In genomic region chr4:141301116-141301553, GRCm38 (mm10) we compare ENCODE assay signal across 8 mouse cellular contexts. TPM values are rescaled to one million over a fixed set of nuclear protein-coding genes. Genes with fewer than 3 reads are reported as not detected.
A peak's percentile ranks its signal among the peaks of the same experiment; 100 is the strongest.
DNase-seq lines count a peak whose midpoint lies in the region; ATAC-seq and TF ChIP-seq lines count a peak whose summit lies in the region.

Gene Epha2, plus strand, starts transcription at chr4:141301240.

- under 1% methylated on average over 35 of the region's 35 CpGs for WGBS in hindbrain, embryonic 10.5 days
- WGBS in lung, embryonic 14.5 days = under 1% methylated on average over 35 of the region's 35 CpGs

- H3K36me3 ChIP-seq in ES-E14 (ENCODE audit: control insufficient read depth, insufficient read depth, low read length, poor library complexity, severe bottlenecking) = peaks cover 6% of the 10 kb centered on the region; the same call in 1 of the 2 replicates
- no peaks in the 10 kb centered on the region for H3K36me3 ChIP-seq in hindbrain, embryonic 10.5 days
- H3K36me3 ChIP-seq in lung, embryonic 14.5 days (ENCODE audit: insufficient read depth) = no peaks in the 10 kb centered on the region

- no peak for TF ChIP-seq CTCF in lung, embryonic 14.5 days (IDR thresholded peaks at IDR 0.05; ENCODE audit: low read depth)

- peak; percentile 95 for DNase-seq in ES-E14 (ENCODE audit: low read depth, low spot score)
- DNase-seq in cerebellum, adult 18-20 months = peak; percentile 68 to 72
- DNase-seq in forelimb bud, embryonic 11.5 days (ENCODE audit: low read depth, low spot score) = peak; percentile 85
- DNase-seq in hindbrain, embryonic 10.5 days (ENCODE audit: low spot score) = peak; percentile 87
- DNase-seq in layer of hippocampus, adult 9-10 months (ENCODE audit: low spot score) = peak; percentile 40
- DNase-seq in lung, embryonic 14.5 days = peak; percentile 95
- peak; percentile 81 for DNase-seq in ovary, postnatal 36 days (ENCODE audit: low spot score)
- peak; percentile 78 to 88 for DNase-seq in urinary bladder, postnatal 4 days (ENCODE audit: low spot score in 2 of 2)

- H3K4me3 ChIP-seq in ES-E14 (ENCODE audit: insufficient read depth in 1 of 2, low read depth in 1 of 2, low read length in 2 of 2, poor library complexity in 1 of 2, severe bottlenecking in 1 of 2) = peak within 1 kb of the TSS; percentile 78 to 90
- H3K4me3 ChIP-seq in hindbrain, embryonic 10.5 days = peak within 1 kb of the TSS; percentile 82
- peak within 1 kb of the TSS; percentile 71 for H3K4me3 ChIP-seq in lung, embryonic 14.5 days (ENCODE audit: low read depth, low read length)

- no peaks in the 10 kb centered on the region; the same call in 1 of the 2 replicates for H3K9me3 ChIP-seq in ES-E14 (ENCODE audit: control insufficient read depth, insufficient read depth, low read depth, low read length)
- no peaks in the 10 kb centered on the region for H3K9me3 ChIP-seq in hindbrain, embryonic 10.5 days
- H3K9me3 ChIP-seq in lung, embryonic 14.5 days (ENCODE audit: low read depth, low read length) = no peaks in the 10 kb centered on the region

- H3K4me2 ChIP-seq in lung, embryonic 14.5 days = peak within 1 kb of the TSS; percentile 90

- in situ Hi-C loops in ES-E14 (cut with MboI; ENCODE audit: low sequenced_read_pairs in 2 of 2, unreplicated experiment in 2 of 2) = no loop called here

- H3K9ac ChIP-seq in ES-E14 (ENCODE audit: insufficient read depth, low read depth, low read length, poor library complexity, severe bottlenecking) = peak within 1 kb of the TSS; percentile 84
- H3K9ac ChIP-seq in lung, embryonic 14.5 days = peak within 1 kb of the TSS; percentile 75

- peak within 1 kb of the TSS; percentile 63 for H3K27ac ChIP-seq in ES-E14 (ENCODE audit: insufficient read depth, low read depth, low read length, poor library complexity, severe bottlenecking)
- peak within 1 kb of the TSS; percentile 84 for H3K27ac ChIP-seq in hindbrain, embryonic 10.5 days
- H3K27ac ChIP-seq in lung, embryonic 14.5 days (ENCODE audit: low read depth) = peak within 1 kb of the TSS; percentile 45; the same call in 1 of the 2 replicates

- ATAC-seq in lung, embryonic 14.5 days (ENCODE audit: insufficient read depth) = peak; percentile 57

- H3K4me1 ChIP-seq in ES-E14 (ENCODE audit: control insufficient read depth in 2 of 2, insufficient read depth in 2 of 2, low read length in 2 of 2, poor library complexity in 1 of 2) = peaks cover 12 to 24% of the 10 kb centered on the region in 2 experiments; a peak in 3 of 4 replicates
- H3K4me1 ChIP-seq in hindbrain, embryonic 10.5 days (replicated peaks) = peaks cover 61% of the 10 kb centered on the region
- H3K4me1 ChIP-seq in lung, embryonic 14.5 days (ENCODE audit: insufficient read depth) = peaks cover 5% of the 10 kb centered on the region; the same call in 1 of the 2 replicates

- H3K27me3 ChIP-seq in hindbrain, embryonic 10.5 days (ENCODE audit: insufficient read depth, poor library complexity, severe bottlenecking) = peaks cover 84% of the 10 kb centered on the region
- peaks cover 26% of the 10 kb centered on the region for H3K27me3 ChIP-seq in lung, embryonic 14.5 days (ENCODE audit: insufficient read depth, low read length)

TF ChIP-seq in ES-E14, 5 proteins besides CTCF, POLR2A, EP300 and RAD21:
- no peak for TF ChIP-seq ZNF384 (IDR thresholded peaks at IDR 0.05; ENCODE audit: low read depth, low read length)
- 0 out of 2 replicates have a peak, but pooled peaks have one; percentile 46 for TF ChIP-seq HCFC1 (IDR thresholded peaks at IDR 0.05; ENCODE audit: borderline replicate concordance, insufficient read depth, low read length)
TF ChIP-seq in ES-E14: peak in this region for 1.

RNA-seq across cellular contexts. Expression of gene Epha2, which starts in this region (rescaled TPM):
- total RNA-seq in ES-E14 (2012; rRNA removed) = 256 and 507 TPM in 2 replicates
- 3.3 and 4.4 TPM in 2 replicates for polyA plus RNA-seq in hindbrain, embryonic 10.5 days (2016; fragmentation: Nextera tagmentation; extraction: Ambion mirVana)
- polyA plus RNA-seq in lung, embryonic 14.5 days (2014; fragmentation: Nextera tagmentation; extraction: Ambion mirVana) = 6.9 and 7.6 TPM in 2 replicates

Comparison
In these comparisons a context has a peak if more than half of its experiments do, and no peak if none do; other contexts are left out.
1. Peak in every context shown above with its lines: DNase-seq, ATAC-seq, H3K4me3 ChIP-seq and H3K27ac ChIP-seq.
2. DNase-seq: peak in every context shown above with its lines; median percentile 95 in ES-E14; 95 in lung, embryonic 14.5 days; 87 in hindbrain, embryonic 10.5 days; 85 in forelimb bud, embryonic 11.5 days; 83 in urinary bladder, postnatal 4 days; 81 in ovary, postnatal 36 days; 70 in cerebellum, adult 18-20 months; 40 in layer of hippocampus, adult 9-10 months.